Mouse (Mus musculus): ENCODE data around the gene Lce6a.

Gene Lce6a

DNA sequence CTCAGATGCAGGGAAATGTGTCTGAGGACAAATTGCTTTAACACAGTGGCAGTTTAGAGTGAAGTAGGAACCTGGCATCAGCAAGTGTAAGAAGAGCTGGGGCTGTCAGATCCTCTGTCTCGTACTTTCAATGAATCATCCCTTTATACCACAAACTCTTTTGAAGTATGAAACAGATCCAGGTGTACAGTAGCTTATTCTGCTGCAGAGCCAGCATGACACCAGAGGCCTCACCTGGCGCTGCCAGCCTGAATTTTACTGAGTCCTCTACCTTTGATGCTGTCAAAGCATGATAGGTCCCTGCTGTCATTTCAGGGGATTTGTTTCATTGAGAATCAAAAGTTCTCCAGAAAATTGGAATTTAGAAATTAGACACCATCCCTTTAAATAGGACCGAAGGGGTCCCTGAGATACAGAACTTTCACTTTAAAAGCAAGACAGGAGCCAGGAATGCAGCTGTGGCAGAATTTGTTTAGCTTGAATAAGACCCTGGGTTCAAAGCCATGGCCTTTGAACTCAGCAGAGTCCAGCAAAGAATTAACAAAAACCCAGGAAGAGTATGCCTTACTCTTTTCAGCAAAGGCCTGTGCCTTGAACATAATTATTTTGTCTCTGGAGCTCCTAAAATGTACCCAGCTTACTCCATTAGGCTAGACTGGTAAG lies 38.2 kb downstream of the Lce6a start:
- no peak for TF ChIP-seq GATA4 (IDR thresholded peaks at IDR 0.05; ENCODE audit: insufficient replicate concordance, low read length)

DNA sequence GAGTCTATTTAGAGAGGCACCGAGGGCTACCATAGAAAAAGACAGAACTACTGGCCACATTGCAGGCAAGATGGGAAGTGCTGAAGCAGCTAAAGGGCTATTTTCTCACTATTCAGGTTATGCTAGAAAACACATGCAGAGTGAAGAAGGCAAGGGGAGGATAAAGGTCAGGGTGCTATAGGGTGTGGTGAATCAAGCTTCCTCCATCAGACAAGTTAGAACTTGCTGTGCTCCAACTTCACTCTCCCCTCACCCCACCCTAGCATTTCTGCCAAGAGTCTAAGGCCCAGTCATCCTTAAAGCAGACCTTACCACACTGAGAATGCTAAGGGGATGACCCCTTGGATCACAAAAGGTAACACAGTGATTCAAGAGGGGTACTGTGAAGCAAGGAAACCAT lies 42.0 kb downstream of the Lce6a start:
- no peak for TF ChIP-seq GATA4 (IDR thresholded peaks at IDR 0.05; ENCODE audit: insufficient replicate concordance, low read length)

DNA sequence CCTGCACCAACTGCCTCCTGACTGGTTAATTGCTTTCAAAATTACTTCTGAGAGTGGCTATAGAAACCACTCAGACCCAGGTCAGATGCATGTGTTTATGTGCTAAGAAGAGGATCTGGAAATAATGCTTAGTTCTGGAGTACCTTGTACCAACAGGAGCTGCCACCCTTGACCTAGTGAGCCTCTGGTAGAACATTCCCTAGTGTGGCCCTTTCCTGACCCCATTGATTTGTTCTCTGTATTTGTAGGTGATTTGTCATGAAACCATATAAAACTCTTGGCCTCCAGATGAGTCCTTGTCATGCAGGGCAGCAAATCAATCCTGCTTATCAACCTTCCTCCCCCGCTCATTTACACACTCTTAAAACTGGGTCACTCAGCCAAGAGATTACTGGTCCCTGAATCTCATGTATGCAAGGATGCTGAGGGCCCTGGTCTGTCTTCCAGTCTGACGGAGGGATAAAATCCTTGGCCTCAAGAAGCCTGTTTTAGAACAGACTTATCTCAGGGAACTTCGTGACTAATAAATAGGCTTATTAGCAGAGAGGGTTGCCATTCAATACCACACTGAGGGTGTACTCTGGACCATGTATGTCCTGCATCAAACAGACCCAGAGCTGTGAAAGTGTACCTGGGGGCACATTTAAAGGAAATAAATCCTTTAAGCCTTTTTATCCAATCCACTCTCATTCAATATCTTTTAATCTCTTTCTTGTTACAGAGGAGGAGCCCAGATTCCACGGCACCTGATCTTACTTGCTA lies 42.6 kb downstream of the Lce6a start:
- TF ChIP-seq GATA4 (IDR thresholded peaks at IDR 0.05; ENCODE audit: insufficient replicate concordance, low read length) = no peak

DNA sequence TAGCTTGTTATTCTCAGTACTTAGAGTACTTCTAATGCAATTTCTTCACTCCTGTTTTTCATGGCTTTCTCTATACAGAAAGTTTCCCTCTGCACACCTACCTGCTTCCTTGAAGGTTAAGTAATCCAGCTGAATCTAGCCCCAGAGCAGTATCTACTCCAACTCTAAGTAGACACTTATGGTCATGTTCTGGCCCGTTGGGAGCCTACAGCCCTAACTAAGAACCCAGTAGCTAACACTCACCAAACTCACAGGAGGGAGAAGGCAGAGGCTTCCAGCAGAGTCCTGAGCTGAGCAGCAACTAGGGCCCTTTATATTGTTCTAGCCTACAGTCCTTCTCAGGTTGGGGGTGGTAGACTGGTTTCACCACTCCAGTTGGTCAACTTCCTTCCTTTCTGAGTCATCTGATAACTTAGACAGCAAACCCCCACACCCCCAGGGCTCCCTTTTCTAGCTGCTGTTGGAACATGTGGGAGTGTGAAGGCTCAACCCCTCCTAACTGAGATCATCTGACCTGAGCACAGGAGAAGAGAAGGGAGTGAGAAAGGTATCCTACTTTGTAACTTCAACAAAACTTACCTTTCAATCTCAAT lies 47.9 kb downstream of the Lce6a start, which contains the start of gene Ivl:
Gene Ivl, minus strand, starts transcription at position 287 of the 593 bp plus-strand sequence.
- no peak for TF ChIP-seq GATA4 (IDR thresholded peaks at IDR 0.05; ENCODE audit: insufficient replicate concordance, low read length)

DNA sequence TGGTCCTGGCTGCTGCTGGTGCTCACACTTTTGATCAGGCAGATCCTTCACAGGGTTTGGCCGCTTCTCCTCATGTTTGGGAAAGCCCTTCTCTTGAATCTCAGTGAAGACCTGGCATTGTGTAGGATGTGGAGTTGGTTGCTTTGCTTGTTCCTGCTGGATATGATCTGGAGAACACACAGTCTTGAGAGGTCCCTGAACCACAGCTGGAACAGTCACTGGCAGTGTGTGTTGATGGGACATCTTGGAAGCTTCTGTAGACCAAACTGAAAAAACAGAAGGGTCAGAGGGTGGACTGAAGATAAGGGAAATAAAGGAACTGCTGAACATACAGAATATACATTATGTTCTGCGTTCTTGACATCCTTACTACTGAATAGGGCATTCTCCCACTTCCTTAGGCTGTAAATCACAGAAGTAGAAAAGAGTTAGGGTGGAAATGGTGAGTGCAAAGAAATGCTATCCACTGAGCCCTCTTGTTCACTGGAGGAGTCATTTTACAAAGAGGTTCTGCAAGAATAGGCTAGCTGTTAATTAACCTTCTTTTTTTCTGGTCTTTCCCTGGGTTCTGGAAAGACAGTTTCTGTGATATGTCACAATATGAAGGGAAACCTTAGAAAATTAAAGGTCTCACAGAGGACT lies 48.8 kb downstream of the Lce6a start:
- TF ChIP-seq GATA4 (IDR thresholded peaks at IDR 0.05; ENCODE audit: insufficient replicate concordance, low read length) = no peak
